Mouse (Mus musculus) 416B (cell line): Measurements from ENCODE around the gene P2ry10b.

Experiments used
- DNase-seq: peaks from one replicate; pipeline ENCODE4 v3.0.0; 2011; ENCODE audit warnings: low read depth

The P2ry10b gene

DNA sequence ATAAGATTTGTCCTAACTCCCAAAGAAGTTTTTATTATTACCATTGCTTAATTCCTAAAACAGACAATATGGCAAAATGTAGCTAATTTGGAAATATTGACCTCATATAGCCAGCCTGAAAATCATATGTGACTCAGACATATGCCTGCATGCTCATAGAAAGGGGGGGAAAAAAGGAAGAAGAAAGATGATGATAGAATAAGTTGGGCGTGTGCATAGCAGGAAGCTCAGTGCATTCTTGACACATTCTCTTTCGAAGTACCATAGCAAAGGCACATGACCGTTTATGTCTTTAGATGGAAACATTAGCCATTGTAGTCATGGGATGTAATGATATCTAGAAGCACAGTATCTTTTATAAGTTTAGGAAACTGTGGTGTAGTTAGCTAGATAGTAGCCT is at the start of gene P2ry10b:
Gene P2ry10b (plus strand): TSS at position 247 of the 400 bp plus-strand sequence.
- peak; percentile 6 for DNase-seq

DNA sequence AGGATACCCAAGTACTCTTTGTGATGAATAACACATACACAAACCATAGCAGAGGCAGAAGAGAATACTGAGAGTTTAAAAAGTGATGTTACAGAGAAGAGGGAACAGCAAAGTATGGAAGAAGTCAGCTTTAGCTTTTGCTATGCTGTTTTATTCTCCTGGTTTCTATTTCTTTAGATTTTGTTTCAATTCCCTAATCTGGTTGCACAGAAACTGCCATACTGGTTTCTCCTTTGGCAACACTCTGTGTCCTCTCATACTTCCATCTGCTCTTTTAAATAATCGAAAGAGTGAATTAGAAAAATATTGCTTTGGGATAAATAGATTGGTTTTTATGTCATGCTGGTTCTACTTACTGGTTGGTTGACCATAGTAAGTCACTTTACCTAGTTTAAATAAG is 32.4 kb upstream of the P2ry10b start:
- no peak for DNase-seq

GRCm38 (mm10) chrX:107116987-107117386 is 31.7 kb upstream of the P2ry10b start:
- DNase-seq: no peak

- DNase-seq: peak; percentile 68
Observed at GRCm38 (mm10) chrX:107143184-107143583, 5.5 kb upstream of the P2ry10b start.

DNA sequence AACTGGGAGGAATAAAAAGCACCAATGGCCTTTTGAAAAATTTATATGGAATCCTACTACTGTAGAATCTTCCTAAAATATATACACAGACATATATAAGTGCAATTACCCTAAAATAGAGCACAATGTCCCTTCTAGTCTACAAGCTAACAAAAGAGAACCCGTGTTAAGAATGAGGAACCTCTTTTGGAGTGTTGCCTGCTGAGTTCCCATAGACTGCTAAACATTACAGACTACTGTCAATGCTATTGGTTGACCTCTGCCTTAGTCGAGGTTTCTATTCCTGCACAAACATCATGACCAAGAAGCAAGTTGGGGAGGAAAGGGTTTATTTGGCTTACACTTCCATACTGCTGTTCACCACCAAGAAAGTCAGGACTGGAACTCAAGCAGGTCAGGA is 4.8 kb upstream of the P2ry10b start:
- peak; percentile 1 for DNase-seq

- peak; percentile 40 for DNase-seq
Observed at GRCm38 (mm10) chrX:107149391-107149993, 765 bp downstream of the P2ry10b start.

DNA sequence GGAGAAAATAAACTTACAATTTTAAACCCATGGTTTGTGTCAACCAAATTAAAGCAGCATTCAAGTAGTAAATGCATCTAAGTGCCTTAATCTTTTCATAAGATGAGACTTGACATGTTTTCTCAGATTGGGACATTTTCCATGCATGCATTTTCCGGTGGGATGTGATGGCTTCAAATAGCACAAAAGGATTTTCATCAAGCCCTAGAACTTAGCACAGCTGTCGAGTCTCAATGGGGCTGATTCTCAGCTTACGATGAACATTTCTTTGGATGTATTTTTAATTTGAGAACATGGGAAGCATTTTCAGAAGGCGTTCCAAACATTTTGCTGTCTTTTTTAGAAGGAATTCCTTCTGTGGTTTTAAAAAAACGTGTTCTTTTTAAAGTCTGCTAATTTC is 1.3 kb downstream of the P2ry10b start:
- DNase-seq: peak; percentile 26

- peak; percentile 82 for DNase-seq
Observed at GRCm38 (mm10) chrX:107150752-107151515, 2.2 kb downstream of the P2ry10b start.

- no peak for DNase-seq
Observed at GRCm38 (mm10) chrX:107156021-107156420, 7.3 kb downstream of the P2ry10b start.

DNA sequence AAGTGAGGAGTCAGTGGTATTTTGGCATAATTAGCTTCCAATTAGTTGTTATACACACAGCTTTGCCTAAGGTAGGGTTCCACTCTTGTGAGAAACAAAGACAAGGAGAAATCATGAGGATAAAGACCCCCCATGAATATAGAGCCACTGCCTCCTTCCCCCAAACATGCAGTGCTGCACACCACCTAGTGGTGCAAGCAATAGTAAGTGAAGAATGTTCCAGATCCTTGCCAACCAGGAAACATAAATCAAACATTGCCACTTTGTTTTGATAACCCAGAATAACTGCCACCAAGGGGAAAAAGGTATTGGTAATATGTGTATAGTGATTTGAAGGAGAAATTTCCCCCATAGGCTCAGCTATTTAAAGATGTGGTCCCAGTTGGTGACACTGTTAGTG is 11.8 kb downstream of the P2ry10b start:
- peak; percentile 6 for DNase-seq

DNA sequence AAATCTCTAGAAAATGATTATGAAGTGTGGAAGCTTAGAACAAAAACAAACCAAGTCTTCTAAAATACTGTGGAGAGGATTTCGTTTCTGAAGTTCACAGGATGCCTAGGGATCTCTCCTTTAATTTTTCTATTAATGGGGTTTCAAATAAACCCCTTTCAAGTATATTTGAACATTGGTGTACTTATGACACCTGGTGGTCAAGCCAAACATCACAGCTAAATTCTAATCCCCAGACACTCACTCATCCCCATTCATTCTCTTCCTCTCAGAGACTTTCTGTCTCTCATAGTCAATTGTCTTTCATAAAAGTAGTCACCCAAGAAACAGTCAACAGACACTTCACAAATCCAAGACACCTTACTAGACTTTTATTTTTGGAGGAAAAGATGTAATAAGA is 19.6 kb downstream of the P2ry10b start:
- peak; percentile 42 for DNase-seq

- DNase-seq: no peak
Observed at GRCm38 (mm10) chrX:107169128-107169527, 20.4 kb downstream of the P2ry10b start.

DNA sequence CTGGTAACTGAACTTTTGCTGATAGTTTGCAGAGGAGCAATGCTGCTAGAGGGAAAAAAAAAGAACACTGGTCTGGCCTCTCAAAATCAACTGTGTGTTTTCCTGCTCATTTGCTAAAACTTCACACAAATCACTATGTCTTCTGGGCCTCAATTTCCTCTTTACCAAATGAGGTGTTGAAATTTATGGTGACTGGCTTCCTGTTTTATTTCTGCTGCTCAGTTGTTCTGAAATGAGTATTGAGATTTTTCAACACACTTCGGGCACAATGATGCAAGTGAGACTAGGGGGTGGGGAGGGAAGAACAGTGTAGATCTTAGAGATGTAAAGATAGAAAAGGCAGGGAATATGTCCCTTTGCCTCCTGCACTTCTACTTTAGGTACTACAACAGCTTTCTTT is 30.0 kb downstream of the P2ry10b start:
- peak; percentile 64 for DNase-seq

DNA sequence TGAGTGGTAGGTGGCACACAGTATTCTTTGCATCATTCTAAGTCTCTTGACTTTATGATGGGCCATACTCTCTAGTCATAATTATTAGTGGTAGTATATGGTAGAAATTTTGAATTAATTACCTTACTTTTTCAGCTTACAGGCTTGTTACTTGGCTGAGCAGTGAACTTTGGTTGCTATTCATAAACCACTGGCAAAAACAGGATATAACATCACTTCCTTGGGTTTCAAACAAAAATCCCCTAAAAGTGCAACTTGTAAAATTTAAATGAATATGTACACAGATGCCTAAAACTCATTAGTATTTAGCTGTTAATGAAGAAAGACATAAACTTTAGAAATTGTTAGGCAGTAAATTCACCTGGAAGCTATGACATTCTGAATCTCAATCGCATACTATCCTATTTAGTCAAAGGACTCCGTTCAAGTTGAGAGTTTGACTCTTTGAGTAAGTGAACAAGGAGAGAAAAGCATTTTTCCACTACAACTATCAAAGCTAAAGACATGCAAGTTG is 68.9 kb downstream of the P2ry10b start:
- DNase-seq: peak; percentile 32
